Mouse (Mus musculus) neural tube, embryonic 11.5 days (tissue): ENCODE results near the gene Dhrs7. TPM values are rescaled to one million over a fixed set of nuclear protein-coding genes. Genes with fewer than 3 reads are reported as not detected.
"Not testable (repeated sequence)": the region's sequence is repeated elsewhere in the genome, so short reads cannot be mapped to it uniquely, and the experiment has no call there.

ENCODE experiments used
- ATAC-seq: fragments of 200-750 bp; cut with Nextera tagmentation; 2 replicates; pipeline ENCODE4 v1.8.0; 2017; ENCODE audit warnings: moderate number of reproducible peaks, mild to moderate bottlenecking, moderate TSS enrichment, moderate library complexity; ENCODE audit not compliant: insufficient read depth, low FRiP score, low TSS enrichment
- DNase-seq: peaks from one replicate; pipeline ENCODE4 v3.0.0-alpha.2; 2015; ENCODE audit warnings: low spot score
- H3K27ac ChIP-seq: fragments of 300-500 bp; sonication (generic); 2 replicates; pipeline ENCODE4 v1.5.1; 2014; ENCODE audit warnings: low read depth, mild to moderate bottlenecking, low read length
- H3K27me3 ChIP-seq: fragments of 300-500 bp; sonication (generic); 2 replicates; pipeline ENCODE4 v1.6.1; 2014; ENCODE audit warnings: mild to moderate bottlenecking, low read length, mixed read lengths; ENCODE audit not compliant: control insufficient read depth, insufficient read depth
- H3K36me3 ChIP-seq: fragments of 300-500 bp; sonication (generic); 2 replicates; pipeline ENCODE4 v1.6.1; 2014; ENCODE audit warnings: mild to moderate bottlenecking, low read length, moderate library complexity, mixed read lengths; ENCODE audit not compliant: control insufficient read depth, insufficient read depth
- H3K4me1 ChIP-seq: fragments of 300-500 bp; sonication (generic); 2 replicates; pipeline ENCODE4 v1.6.1; 2014; ENCODE audit warnings: low read length, mixed read lengths; ENCODE audit not compliant: control insufficient read depth, insufficient read depth
- H3K4me2 ChIP-seq: fragments of 300-500 bp; sonication (generic); 2 replicates; pipeline ENCODE4 v1.6.1; 2014; ENCODE audit warnings: low read depth, mild to moderate bottlenecking, moderate library complexity
- H3K4me3 ChIP-seq: fragments of 300-500 bp; sonication (generic); 2 replicates; pipeline ENCODE4 v1.5.1; 2014; ENCODE audit warnings: low read depth, low read length
- H3K9ac ChIP-seq: fragments of 300-500 bp; sonication (generic); 2 replicates; pipeline ENCODE4 v1.6.1; 2014; ENCODE audit warnings: mild to moderate bottlenecking, low read length
- H3K9me3 ChIP-seq: fragments of 300-500 bp; sonication (generic); 2 replicates; pipeline ENCODE4 v1.6.1; 2016; ENCODE audit warnings: low read length; ENCODE audit not compliant: control insufficient read depth
- WGBS: fragments of 180-500 bp; shearing (Covaris S2); extraction: QIAGEN DNeasy Blood & Tissue Kit; methylation state at CpG from one replicate; pipeline ENCODE4 v1.1.7; 2014; 5-methylcytosine and 5-hydroxymethylcytosine counted together
- polyA plus RNA-seq: library from polyadenylated mRNA; unstranded; fragments of >200 nt; fragmentation: Nextera tagmentation; extraction: Ambion mirVana; gene quantifications from 2 replicates; pipeline ENCODE4 v1.2.1, GENCODE M21; 2014

Gene Dhrs7
- polyA plus RNA-seq, 1 experiment from 2014 or later: 7.7 TPM

DNA sequence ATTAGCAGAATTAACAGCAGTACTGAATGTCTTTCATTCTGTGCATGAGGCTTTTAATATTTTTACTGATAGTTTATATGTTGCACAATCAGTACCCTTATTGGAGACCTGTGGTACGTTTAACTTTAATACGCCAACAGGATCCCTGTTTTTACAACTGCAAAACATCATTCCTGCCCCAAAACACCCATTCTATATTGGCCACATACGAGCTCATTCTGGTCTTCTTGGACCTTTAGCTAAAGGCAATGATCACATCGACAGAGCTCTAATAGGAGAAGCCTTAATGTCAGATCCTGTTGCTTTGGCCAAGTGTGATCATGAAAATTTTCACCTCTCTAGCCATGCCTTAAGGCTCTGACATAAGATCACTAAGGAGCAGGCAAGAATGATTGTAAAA lies 21.9 kb upstream of the Dhrs7 start:
- H3K36me3 ChIP-seq, H3K27me3 ChIP-seq, H3K9ac ChIP-seq, H3K27ac ChIP-seq, DNase-seq, H3K4me3 ChIP-seq, H3K4me2 ChIP-seq, H3K9me3 ChIP-seq, ATAC-seq, H3K4me1 ChIP-seq: not testable (repeated sequence)
- 79% methylated on average over 4 of the region's 4 CpGs for WGBS

DNA sequence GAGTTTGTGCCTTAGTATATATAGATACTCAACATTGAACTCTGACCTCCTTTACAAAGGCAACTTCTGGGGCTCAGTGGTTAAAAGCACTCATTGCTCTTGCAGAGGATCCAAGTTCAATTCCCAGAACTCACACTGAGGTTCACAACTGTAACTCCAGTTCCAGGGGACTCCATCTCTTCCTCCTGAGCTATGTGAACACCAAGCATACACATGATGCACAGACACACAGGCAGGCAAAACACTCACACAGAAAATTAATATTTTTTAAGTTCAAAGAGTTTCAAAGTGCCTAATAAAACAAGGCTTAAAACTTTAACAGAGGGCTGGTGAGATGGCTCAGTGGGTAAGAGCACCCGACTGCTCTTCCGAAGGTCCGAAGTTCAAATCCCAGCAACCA lies 18.9 kb upstream of the Dhrs7 start:
- Histone ChIP-seq H3K4me2 (no peak overlapping the region), H3K4me3 (no peak overlapping the region), H3K9ac (no peak overlapping the region), H3K9me3 (no peaks in the 10 kb centered on the region), H3K36me3 (no peaks in the 10 kb centered on the region), H3K4me1 (no peaks in the 10 kb centered on the region), H3K27ac (no peak overlapping the region), H3K27me3 (no peaks in the 10 kb centered on the region)
- DNase-seq: no peak
- 91% methylated on average over 3 of the region's 3 CpGs for WGBS
- no peak for ATAC-seq

DNA sequence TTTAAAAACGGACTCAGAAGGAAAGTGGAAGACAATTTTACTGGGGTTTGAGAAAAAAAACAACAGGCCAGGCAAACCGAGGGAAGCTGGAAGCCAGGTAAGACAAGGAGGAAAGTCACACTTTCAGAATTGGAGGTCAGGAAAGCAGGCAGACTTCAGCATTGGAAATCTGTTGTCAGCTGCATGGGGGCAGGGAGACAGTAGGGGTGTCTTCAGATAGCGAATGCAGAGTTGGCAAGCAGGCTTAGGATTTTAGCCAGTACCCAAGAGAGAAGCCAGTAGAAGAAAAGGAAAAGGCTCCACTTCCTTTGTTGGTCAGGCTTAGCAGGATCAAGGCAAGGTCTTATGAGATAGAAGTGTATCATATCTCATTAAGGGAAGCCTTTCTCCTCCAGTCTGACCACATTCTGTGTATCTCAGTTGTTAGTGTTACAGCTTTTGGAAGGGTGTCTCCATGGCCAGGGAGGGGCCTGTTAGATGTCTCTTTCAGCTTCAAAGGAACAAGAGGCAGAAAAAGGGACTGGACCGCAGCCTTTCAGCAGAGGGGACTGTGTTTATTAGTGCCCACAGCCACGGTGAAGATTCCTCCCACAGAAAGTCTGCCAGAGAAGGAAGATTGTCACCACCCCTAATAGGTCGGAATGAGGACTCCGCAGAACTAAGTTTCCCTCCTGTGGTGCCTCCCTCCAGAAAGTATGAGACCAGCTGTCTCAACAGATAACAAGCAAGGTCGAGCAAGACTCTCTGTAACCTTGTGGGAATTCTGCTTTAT lies 18.0 kb upstream of the Dhrs7 start:
- Histone ChIP-seq H3K36me3 (no peaks in the 10 kb centered on the region), H3K9ac (no peak overlapping the region), H3K9me3 (no peaks in the 10 kb centered on the region), H3K4me1 (no peaks in the 10 kb centered on the region), H3K27me3 (no peaks in the 10 kb centered on the region), H3K27ac (no peak overlapping the region), H3K4me3 (no peak overlapping the region), H3K4me2 (no peak overlapping the region)
- no peak for ATAC-seq
- DNase-seq: no peak
- 58% methylated on average over 8 of the region's 8 CpGs for WGBS

DNA sequence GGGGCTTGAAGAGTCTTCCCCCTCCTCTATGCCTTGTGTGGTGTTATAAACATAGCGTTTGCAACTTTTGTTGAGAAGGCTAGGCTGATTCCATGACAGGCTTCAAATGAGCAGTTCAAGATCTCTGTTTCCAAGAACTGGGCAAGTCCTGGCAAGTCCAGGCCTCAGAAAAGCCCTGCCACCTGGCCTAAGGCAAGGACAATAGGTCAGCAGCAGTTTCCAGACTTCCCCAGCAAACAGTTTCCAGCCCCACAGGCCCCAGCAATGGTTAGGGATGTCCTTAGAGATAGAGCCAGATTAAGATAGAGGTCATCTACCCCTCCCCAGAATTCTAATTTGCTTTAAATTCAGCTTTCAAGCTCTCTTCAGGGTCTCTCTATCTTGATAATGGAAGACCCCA lies 17.2 kb upstream of the Dhrs7 start:
- Histone ChIP-seq H3K4me1 (no peaks in the 10 kb centered on the region), H3K9me3 (no peaks in the 10 kb centered on the region), H3K4me3 (no peak overlapping the region), H3K27me3 (no peaks in the 10 kb centered on the region), H3K9ac (no peak overlapping the region), H3K4me2 (no peak overlapping the region), H3K36me3 (no peaks in the 10 kb centered on the region), H3K27ac (no peak overlapping the region)
- no peak for ATAC-seq
- DNase-seq: no peak
- 92% methylated on average over 1 of the region's 1 CpGs for WGBS

DNA sequence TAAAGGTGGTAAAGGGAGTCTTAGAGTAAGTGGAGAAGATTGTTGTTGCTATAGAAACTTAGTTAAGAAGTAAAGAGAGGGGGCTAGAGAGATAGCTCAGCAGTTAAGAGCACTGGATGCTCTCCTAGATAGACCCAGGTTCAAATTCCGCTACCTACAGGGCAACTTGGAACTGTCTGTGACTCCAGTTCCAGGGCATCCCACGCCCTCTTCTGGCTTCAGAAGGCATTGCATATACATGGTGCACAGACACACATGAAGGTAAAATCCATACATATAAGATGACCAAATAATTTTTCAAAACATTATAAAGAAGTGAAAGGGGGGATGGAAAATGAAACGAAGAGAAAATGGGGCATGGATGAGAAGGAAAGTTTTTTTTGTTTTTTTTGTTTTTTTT lies 14.9 kb upstream of the Dhrs7 start:
- H3K4me3 ChIP-seq: no peak overlapping the region
- H3K27ac ChIP-seq: no peak overlapping the region
- 80% methylated on average over 3 of the region's 3 CpGs for WGBS

GRCm38 (mm10) chr12:72674820-72675219 lies 10.1 kb upstream of the Dhrs7 start:
- Histone ChIP-seq H3K27ac (no peak overlapping the region), H3K4me2 (no peak overlapping the region), H3K9me3 (no peaks in the 10 kb centered on the region), H3K9ac (no peak overlapping the region), H3K36me3 (no peaks in the 10 kb centered on the region), H3K4me3 (no peak overlapping the region), H3K27me3 (no peaks in the 10 kb centered on the region), H3K4me1 (no peaks in the 10 kb centered on the region)
- no peak for ATAC-seq
- no peak for DNase-seq
- 72% methylated on average over 2 of the region's 2 CpGs for WGBS

More for the DNA sequence above, 14.9 kb upstream of the Dhrs7 start:
- H3K4me2 ChIP-seq: no peak overlapping the region
- no peak overlapping the region for H3K9ac ChIP-seq
- no peaks in the 10 kb centered on the region for H3K36me3 ChIP-seq
- ATAC-seq: no peak
- H3K9me3 ChIP-seq: no peaks in the 10 kb centered on the region
- no peaks in the 10 kb centered on the region for H3K27me3 ChIP-seq
- DNase-seq: no peak
- H3K4me1 ChIP-seq: no peaks in the 10 kb centered on the region

GRCm38 (mm10) chr12:72674079-72674797 lies 9.5 kb upstream of the Dhrs7 start:
- 88% methylated on average over 7 of the region's 7 CpGs for WGBS
- no peak overlapping the region for H3K4me2 ChIP-seq
- no peaks in the 10 kb centered on the region for H3K36me3 ChIP-seq
- H3K4me3 ChIP-seq: no peak overlapping the region
- ATAC-seq: no peak
- DNase-seq: no peak
- H3K27ac ChIP-seq: no peak overlapping the region
- no peak overlapping the region for H3K9ac ChIP-seq
- no peaks in the 10 kb centered on the region for H3K27me3 ChIP-seq
- H3K4me1 ChIP-seq: no peaks in the 10 kb centered on the region
- no peaks in the 10 kb centered on the region for H3K9me3 ChIP-seq

GRCm38 (mm10) chr12:72671516-72672135 lies 6.9 kb upstream of the Dhrs7 start:
- Histone ChIP-seq H3K4me1 (no peaks in the 10 kb centered on the region), H3K36me3 (no peaks in the 10 kb centered on the region), H3K27ac (no peak overlapping the region), H3K4me3 (no peak overlapping the region), H3K9me3 (no peaks in the 10 kb centered on the region), H3K9ac (no peak overlapping the region), H3K4me2 (no peak overlapping the region), H3K27me3 (no peaks in the 10 kb centered on the region)
- DNase-seq (no peak), ATAC-seq (no peak)
- WGBS: 91% methylated on average over 6 of the region's 6 CpGs
